Mouse (Mus musculus): Measurements from ENCODE around the gene Cks1b. TPM values are rescaled to one million over a fixed set of nuclear protein-coding genes. Genes with fewer than 3 reads are reported as not detected.

Gene Cks1b
- total and polyA plus RNA-seq, 2 experiments from 2014 or later = 24.5 to 93.9 TPM

GRCm38 (mm10) chr3:89388134-89388881 is 29.9 kb downstream of the Cks1b start:
- DNase-seq (no peak), ATAC-seq (peak; percentile 23; the same call in 1 of the 2 replicates)
- Histone ChIP-seq H3K36me3 (ENCODE audit: insufficient read depth) (no peaks in the 10 kb centered on the region), H3K9ac (no peak overlapping the region), H3K27ac (ENCODE audit: low read depth, low read length) (no peak overlapping the region), H3K4me1 (ENCODE audit: insufficient read depth) (peaks cover 20% of the 10 kb centered on the region), H3K27me3 (ENCODE audit: insufficient read depth, low read length) (no peaks in the 10 kb centered on the region; the same call in 1 of the 2 replicates), H3K9me3 (ENCODE audit: low read length) (no peaks in the 10 kb centered on the region), H3K4me3 (ENCODE audit: low read depth, low read length) (no peak overlapping the region), H3K4me2 (ENCODE audit: low read depth) (no peak overlapping the region)
- WGBS = 53% methylated on average over 11 of the region's 11 CpGs
- TF ChIP-seq CTCF (IDR thresholded peaks at IDR 0.05; ENCODE audit: low read depth) = no peak

DNA sequence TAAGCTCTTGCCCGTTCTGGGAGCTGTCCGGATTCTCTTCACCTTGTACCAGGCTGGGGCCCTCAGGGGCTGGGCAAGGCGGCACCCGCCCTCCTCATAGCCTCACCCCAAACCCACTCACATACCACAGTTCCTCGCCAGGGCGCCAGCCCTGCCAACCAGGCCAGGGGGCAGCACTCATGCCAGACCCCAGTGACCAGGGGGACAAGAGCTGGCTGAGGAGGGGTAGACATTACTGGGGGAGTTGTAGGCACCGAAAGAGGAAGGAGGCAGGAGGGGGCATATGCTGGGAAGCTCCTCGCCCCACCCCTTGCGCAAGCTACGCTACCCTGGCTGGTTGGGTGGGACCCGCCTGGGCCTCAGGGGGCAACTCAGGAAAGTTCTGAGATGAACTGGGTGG is 30.6 kb downstream of the Cks1b start:
- Histone ChIP-seq H3K4me1 (ENCODE audit: insufficient read depth) (peaks cover 17% of the 10 kb centered on the region), H3K9me3 (ENCODE audit: low read length) (no peaks in the 10 kb centered on the region), H3K27me3 (ENCODE audit: insufficient read depth, low read length) (no peaks in the 10 kb centered on the region; the same call in 1 of the 2 replicates), H3K9ac (no peak overlapping the region), H3K4me3 (ENCODE audit: low read depth, low read length) (no peak overlapping the region), H3K36me3 (ENCODE audit: insufficient read depth) (no peaks in the 10 kb centered on the region), H3K4me2 (ENCODE audit: low read depth) (no peak overlapping the region), H3K27ac (ENCODE audit: low read depth, low read length) (no peak overlapping the region)
- 70% methylated on average over 11 of the region's 11 CpGs for WGBS
- DNase-seq = no peak
- ATAC-seq = 0 out of 2 replicates have a peak, but pooled peaks have one; percentile 15
- peak; percentile 17; the same call in 1 of the 2 replicates for TF ChIP-seq CTCF (IDR thresholded peaks at IDR 0.05; ENCODE audit: low read depth)

GRCm38 (mm10) chr3:89386438-89387420 is 31.5 kb downstream of the Cks1b start:
- Histone ChIP-seq H3K27ac (ENCODE audit: low read depth, low read length) (no peak overlapping the region), H3K4me1 (ENCODE audit: insufficient read depth) (peaks cover 9% of the 10 kb centered on the region), H3K4me3 (ENCODE audit: low read depth, low read length) (no peak overlapping the region), H3K9me3 (ENCODE audit: low read length) (no peaks in the 10 kb centered on the region), H3K9ac (no peak overlapping the region), H3K4me2 (ENCODE audit: low read depth) (no peak overlapping the region), H3K36me3 (ENCODE audit: insufficient read depth) (no peaks in the 10 kb centered on the region), H3K27me3 (ENCODE audit: insufficient read depth, low read length) (no peaks in the 10 kb centered on the region)
- TF ChIP-seq CTCF (IDR thresholded peaks at IDR 0.05; ENCODE audit: low read depth) = no peak
- DNase-seq = no peak
- 56% methylated on average over 17 of the region's 17 CpGs for WGBS
- ATAC-seq = no peak

GRCm38 (mm10) chr3:89385451-89385850 is 32.7 kb downstream of the Cks1b start:
- Histone ChIP-seq H3K4me2 (ENCODE audit: low read depth) (no peak overlapping the region), H3K36me3 (ENCODE audit: insufficient read depth) (no peaks in the 10 kb centered on the region), H3K27ac (ENCODE audit: low read depth, low read length) (no peak overlapping the region), H3K9ac (no peak overlapping the region), H3K4me3 (ENCODE audit: low read depth, low read length) (no peak overlapping the region), H3K9me3 (ENCODE audit: low read length) (no peaks in the 10 kb centered on the region), H3K4me1 (ENCODE audit: insufficient read depth) (no peaks in the 10 kb centered on the region), H3K27me3 (ENCODE audit: insufficient read depth, low read length) (no peaks in the 10 kb centered on the region)
- DNase-seq = no peak
- ATAC-seq = no peak
- TF ChIP-seq CTCF (IDR thresholded peaks at IDR 0.05; ENCODE audit: low read depth) = no peak
- 49% methylated on average over 11 of the region's 11 CpGs for WGBS

GRCm38 (mm10) chr3:89384331-89385076 is 33.7 kb downstream of the Cks1b start:
- TF ChIP-seq CTCF (IDR thresholded peaks at IDR 0.05; ENCODE audit: low read depth) = no peak
- no peaks in the 10 kb centered on the region for H3K9me3 ChIP-seq (ENCODE audit: low read length)
- no peak for ATAC-seq
- no peaks in the 10 kb centered on the region for H3K36me3 ChIP-seq (ENCODE audit: insufficient read depth)
- no peak overlapping the region for H3K27ac ChIP-seq (ENCODE audit: low read depth, low read length)
- H3K27me3 ChIP-seq (ENCODE audit: insufficient read depth, low read length) = no peaks in the 10 kb centered on the region
- H3K4me1 ChIP-seq (ENCODE audit: insufficient read depth) = no peaks in the 10 kb centered on the region
- no peak overlapping the region for H3K9ac ChIP-seq
- H3K4me2 ChIP-seq (ENCODE audit: low read depth) = no peak overlapping the region
- 54% methylated on average over 12 of the region's 12 CpGs for WGBS
- no peak for DNase-seq
- H3K4me3 ChIP-seq (ENCODE audit: low read depth, low read length) = no peak overlapping the region

DNA sequence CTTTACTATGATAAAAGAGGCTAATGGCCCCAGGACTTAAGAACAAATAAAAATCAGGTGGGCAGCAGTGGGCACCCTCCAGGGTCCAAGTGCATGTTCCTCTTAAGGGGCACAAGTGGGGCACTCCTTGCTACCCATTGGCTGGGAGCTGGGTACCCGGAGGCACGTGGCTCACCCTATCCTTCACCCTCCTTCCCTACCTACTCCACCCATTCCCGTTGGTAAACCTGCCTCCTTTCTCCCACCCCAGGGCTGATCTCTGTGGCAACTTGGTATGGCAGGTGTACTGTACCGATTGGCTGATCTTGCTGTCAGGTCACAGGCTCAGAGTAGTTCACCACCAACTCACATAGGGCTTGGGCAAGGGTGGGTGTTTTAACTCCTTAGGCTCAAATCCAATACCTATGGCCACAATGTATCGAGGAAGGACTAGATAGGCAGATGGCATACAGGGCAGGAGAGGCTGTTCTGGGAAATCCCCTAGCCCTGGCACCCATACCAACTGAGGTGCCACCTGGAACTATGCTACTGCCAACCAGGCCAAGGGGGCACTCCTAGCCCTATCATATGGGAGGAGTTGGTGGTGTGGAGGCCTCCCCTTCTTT is 34.4 kb downstream of the Cks1b start:
- no peak for DNase-seq
- ATAC-seq = no peak

More for the DNA sequence above, 34.4 kb downstream of the Cks1b start:
- H3K27me3 ChIP-seq (ENCODE audit: insufficient read depth, low read length) = no peaks in the 10 kb centered on the region
- no peak overlapping the region for H3K9ac ChIP-seq
- 81% methylated on average over 5 of the region's 5 CpGs for WGBS
- no peak for TF ChIP-seq CTCF (IDR thresholded peaks at IDR 0.05; ENCODE audit: low read depth)
- H3K36me3 ChIP-seq (ENCODE audit: insufficient read depth) = no peaks in the 10 kb centered on the region
- no peaks in the 10 kb centered on the region for H3K9me3 ChIP-seq (ENCODE audit: low read length)
- H3K27ac ChIP-seq (ENCODE audit: low read depth, low read length) = no peak overlapping the region
- H3K4me1 ChIP-seq (ENCODE audit: insufficient read depth) = no peaks in the 10 kb centered on the region; the same call in 1 of the 2 replicates
- no peak overlapping the region for H3K4me3 ChIP-seq (ENCODE audit: low read depth, low read length)
- no peak overlapping the region for H3K4me2 ChIP-seq (ENCODE audit: low read depth)
